Mouse (Mus musculus): ENCODE data around the gene Acat3.

DNA sequence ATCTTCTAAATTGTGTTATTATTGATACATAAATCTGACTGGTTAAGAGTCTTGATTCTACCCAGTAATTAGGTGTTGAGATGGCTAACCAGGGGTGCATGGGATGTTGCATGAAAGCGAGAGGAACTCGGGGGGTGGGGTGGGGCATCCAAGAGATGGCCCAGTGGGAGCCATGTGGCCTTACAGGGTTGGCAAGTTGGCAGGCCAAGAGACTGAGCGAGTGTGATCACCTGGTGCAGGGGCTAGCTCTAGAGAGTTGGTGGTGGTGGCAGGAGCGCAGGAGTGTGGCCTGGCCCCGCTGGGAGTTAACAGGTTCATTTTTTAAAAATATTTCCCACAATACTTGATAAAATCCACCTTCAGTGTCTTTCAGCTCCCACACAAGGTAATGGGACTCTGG is 42.7 kb downstream of the Acat3 start:
- TF ChIP-seq CTCF (IDR thresholded peaks at IDR 0.05; ENCODE audit: low read depth) (no peak), EP300 (IDR thresholded peaks at IDR 0.05; ENCODE audit: low read depth) (no peak)

Data from liver, embryonic 14.5 days (tissue).